Mouse (Mus musculus): Measurements from ENCODE around the gene Smyd3. TPM values are rescaled to one million over a fixed set of nuclear protein-coding genes. Genes with fewer than 3 reads are reported as not detected.

Gene Smyd3
- total RNA-seq, 4 experiments from 2014 or later, result 25.1 to 28.9 (median 26.2) TPM

DNA sequence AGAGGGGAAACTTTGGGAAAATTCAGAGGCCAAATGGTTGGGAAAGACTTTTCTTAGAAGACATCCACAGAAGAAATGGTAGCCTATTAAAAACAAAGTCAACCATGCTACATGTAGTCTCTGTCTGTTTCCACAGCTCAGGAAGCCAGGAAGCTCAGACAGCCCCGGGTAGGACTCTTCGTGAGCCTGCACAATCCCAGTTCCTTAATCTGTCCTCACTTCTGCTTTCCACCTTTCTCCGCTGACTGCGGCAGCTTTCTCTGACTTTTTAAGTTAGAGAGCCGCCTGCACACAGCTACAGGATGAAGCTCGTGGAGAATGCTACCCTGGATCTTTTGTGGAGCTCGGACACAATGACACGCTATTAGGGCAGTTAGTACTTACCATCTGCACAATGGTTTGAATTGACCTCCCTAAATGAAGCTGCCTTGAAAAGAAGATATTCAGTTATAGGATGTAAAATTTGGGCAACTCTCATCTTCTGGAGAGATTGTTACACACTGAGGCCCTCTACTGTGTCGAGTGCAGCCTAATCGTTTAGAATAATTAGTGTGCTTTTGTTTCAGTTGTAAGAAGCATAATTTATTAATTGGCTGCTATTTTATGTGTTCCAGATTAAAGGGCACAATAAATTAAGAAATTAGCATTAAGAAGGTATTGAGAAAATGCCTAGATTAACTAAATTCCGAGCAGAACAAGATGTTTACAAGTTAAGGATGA, 444.7 kb downstream of the Smyd3 start:
- no peak for DNase-seq (ENCODE audit: low spot score in 2 of 2)

DNA sequence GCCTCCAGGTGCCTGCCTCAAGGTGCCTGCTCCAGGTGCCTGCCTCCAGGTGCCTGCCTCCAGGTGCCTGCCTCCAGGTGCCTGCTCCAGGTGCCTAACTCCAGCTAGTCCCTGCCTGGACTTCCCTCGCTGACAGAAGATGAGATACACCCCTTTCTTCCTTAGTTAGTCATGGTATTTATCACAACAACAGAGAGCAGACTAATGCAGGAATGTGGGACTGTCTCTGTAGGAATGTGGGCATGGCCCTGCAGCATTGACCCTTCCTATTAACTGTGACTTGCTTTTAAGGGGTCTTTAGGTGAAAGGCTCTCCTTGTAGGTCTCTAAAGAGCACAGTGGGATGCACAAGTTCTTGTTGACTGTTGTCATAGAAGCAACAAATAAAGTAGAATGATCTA, 445.4 kb downstream of the Smyd3 start:
- DNase-seq (ENCODE audit: low spot score in 2 of 2), result no peak

DNA sequence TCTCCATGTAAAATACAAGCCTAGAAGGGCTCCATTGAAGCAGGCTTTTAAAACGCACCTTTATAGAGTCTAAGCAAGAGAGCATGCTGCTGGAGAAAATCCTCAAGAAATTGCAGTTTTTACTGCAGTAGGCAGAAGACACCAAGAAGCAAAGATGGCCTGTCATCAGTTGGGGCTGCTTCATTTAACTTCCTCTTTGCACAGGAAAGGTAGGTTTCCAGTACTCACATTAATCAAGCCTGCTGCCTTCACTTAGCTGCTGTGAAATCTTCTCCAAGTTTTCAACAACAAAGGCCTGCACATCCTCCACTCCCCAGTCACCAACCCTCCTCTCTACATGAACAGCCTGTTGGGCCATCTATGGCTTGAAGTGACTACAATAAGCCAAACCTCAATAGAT, 448.9 kb downstream of the Smyd3 start:
- DNase-seq (ENCODE audit: low spot score in 2 of 2), result no peak

- no peak for DNase-seq (ENCODE audit: low spot score in 2 of 2)
Measured at GRCm38 (mm10) chr1:179065294-179065601, 452.6 kb downstream of the Smyd3 start.

- DNase-seq (ENCODE audit: low spot score in 2 of 2), result no peak
Measured at GRCm38 (mm10) chr1:179064601-179065293, 453.1 kb downstream of the Smyd3 start.

DNA sequence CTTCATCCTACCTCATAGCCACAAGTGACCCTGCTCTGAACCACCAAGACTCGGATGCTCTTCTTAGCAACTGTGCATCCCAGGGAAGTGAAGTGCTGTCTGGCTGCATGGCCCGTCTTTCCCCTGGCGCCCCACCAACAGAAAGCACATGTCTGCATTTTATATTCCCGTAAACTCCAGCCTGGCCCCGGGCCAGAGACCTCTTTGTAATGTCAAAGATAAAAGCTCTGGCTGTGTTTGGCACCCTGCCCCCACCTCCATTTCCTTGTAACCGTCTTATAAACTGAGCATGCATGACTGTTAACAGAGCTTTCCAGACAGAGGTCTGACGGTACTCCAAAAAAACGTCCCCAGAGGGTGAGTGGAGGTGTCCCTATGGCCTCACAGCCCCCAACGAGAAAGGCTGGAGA, 456.1 kb downstream of the Smyd3 start:
- no peak for DNase-seq (ENCODE audit: low spot score in 2 of 2)

GRCm38 (mm10) chr1:179061053-179061452, 456.8 kb downstream of the Smyd3 start:
- no peak for DNase-seq (ENCODE audit: low spot score in 2 of 2)

DNA sequence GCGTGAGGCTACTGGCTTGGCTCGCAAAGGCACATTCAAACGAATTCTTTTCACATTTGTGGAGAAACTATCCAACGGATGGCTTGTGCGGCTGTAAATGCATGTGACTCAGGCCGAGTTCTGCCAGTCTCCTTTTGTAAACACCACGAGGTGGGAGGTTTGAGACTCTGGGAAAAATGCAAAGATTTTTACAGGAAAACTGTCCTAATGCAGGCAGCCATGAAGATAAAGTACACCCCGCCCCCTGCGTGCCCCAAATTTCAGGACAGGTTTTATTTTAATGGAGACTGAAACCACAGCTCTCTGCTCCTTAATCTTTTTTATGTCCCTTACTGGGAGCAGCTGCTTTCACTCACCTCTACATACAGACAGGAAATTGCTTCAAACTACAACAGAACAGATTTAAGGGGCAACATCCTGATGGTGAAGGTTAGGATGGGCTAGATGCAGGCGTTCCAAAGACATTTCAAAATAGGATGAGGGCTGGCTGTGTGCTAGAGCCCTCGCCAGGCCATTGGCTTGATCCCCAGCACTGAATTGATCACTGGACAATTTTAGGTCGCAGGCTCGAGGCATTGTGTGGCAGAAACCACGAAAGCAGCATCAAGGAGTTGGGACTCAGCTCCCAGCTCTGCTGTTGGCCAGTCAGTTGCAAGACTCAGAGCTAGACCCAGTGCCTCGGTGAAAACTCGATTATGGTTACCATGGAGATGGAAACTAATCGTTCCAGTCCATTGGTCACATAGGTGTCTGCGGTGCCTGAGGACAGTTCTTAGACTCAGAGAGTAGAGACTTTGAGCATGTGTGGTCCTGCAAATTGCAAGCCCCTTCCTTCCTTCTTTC, 457.5 kb downstream of the Smyd3 start:
- no peak for DNase-seq (ENCODE audit: low spot score in 2 of 2)

DNA sequence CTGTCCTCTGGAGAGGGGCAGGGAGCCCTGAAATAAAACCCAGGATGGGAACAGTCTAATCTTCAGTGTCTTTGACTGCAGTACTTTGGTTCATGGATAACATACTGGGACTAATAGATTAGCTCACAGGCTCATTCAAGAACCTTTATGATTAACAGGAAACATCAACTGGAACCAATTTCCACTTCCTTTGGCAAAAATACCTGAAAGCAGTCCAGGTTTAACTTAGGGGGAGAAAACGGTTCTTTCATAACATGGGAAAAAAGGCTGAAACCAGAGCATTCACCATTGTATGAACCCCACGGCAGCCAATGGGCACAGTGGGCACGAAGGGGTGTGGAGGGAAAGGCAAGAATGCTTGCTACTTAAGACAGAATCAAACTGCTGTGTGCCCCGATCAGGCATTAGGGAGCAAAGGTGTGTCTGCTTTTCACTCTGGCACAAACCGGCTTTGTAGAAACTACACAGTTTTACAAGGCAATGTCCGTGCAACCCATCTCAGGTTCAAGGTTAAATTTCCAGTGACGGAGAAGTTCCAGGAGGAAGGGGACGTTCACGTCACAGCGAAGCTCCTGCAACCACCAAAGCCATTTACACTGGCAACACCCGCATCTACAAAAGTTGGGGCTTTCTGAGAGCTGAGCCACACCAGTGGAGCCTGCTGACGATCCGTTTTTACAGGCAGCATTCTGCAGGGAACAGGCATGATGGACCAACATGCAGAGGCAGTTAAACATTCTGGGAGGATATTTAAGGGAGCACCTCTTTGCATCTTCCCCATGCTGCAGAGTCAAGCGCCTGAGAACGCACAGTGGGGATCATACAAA, 458.3 kb downstream of the Smyd3 start:
- DNase-seq (ENCODE audit: low spot score in 2 of 2), result no peak

DNA sequence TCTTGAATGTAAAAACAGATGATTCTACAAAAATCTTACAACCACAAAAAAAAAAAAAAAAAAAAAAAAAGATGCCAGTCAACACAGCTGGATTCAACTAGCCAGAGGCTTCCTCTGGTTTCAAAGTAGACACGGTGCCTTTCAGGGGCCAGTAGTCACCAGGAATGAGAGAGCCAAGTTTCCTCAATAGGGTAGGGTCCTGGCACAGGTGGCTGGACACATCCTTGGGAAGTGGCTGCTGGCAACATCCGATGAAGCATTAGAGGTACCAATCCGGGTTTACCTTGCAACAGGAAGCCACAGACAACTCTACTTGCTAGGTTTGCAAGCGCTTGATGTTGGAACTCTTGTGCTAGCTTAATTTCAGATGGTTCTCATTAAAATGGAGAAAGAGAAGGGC, 459.2 kb downstream of the Smyd3 start:
- DNase-seq (ENCODE audit: low spot score in 2 of 2), result no peak

DNA sequence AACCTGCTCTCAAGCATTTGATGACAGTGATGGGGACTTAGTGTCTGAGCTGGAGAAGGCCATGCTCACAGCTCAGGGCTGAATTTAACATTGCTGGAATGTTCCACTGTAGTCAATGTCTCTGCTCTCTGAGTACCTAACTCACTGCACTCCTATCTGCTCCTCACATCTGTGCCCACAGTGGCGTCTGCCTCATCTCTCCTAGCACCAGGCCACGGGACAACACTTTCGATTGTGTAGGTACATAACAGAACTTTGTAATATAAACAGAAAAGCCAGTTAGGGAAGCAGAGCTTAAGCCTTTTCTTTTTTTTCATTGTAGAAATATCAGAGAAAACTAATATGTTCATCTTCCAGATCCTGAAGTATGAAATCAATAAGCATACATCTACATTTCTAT, 462.1 kb downstream of the Smyd3 start:
- DNase-seq (ENCODE audit: low spot score in 2 of 2), result no peak

GRCm38 (mm10) chr1:179054385-179055116, 463.3 kb downstream of the Smyd3 start:
- no peak for DNase-seq (ENCODE audit: low spot score in 2 of 2)

GRCm38 (mm10) chr1:179052545-179053180, 465.2 kb downstream of the Smyd3 start:
- no peak for DNase-seq (ENCODE audit: low spot score in 2 of 2)

GRCm38 (mm10) chr1:179047931-179048596, 469.8 kb downstream of the Smyd3 start:
- DNase-seq (ENCODE audit: low spot score in 2 of 2), result no peak

DNA sequence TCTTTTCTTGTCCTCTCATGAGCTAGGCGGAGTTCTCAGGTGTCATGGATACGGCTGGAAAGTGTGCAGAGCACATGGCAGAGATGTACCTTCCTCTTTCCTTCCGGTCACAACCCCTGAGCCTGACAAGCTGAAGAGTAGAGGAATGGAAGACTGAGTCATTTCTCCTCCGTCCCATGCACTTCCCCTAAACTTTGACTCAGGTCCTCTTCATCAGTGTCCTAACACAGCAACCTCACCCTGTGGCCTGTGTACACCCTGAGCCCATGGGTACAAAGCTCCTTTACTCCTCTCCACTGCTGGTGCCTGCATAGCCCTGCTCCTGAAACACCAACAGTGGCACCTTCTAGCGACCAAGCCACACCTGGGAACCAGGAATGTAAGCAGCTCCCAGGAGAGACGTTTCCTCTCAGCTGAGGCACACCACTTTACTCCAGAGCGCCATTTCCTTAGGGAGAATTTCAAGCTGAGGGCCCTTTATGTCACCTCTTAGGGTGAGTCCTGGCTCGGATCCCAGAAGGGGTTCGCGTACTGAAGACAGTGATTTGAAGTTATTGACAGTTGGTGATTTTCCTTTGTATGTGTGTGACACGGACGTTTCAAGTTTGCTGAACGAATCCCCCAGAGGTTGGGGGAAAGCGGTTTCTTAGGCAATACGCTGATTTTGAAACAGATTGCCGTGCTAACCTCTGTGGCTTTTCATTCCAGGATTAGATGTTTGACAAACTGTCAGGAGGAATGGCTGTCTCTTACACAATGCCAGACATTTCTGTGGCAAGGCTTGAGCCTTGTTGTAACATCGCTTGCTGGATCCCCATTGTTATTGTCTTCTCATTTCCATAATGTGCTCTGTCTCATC, 471.8 kb downstream of the Smyd3 start:
- DNase-seq (ENCODE audit: low spot score in 2 of 2), result no peak

- no peak for DNase-seq (ENCODE audit: low spot score in 2 of 2)
Measured at GRCm38 (mm10) chr1:179044165-179044564, 473.7 kb downstream of the Smyd3 start.

- DNase-seq (ENCODE audit: low spot score in 2 of 2), result no peak
Measured at GRCm38 (mm10) chr1:179043644-179044043, 474.2 kb downstream of the Smyd3 start.

GRCm38 (mm10) chr1:179041905-179042337, 475.9 kb downstream of the Smyd3 start:
- peak; percentile 34 to 53 for DNase-seq (ENCODE audit: low spot score in 2 of 2)

Measured in layer of hippocampus, adult 8-10 months (tissue).